In the genomic region with DNA sequence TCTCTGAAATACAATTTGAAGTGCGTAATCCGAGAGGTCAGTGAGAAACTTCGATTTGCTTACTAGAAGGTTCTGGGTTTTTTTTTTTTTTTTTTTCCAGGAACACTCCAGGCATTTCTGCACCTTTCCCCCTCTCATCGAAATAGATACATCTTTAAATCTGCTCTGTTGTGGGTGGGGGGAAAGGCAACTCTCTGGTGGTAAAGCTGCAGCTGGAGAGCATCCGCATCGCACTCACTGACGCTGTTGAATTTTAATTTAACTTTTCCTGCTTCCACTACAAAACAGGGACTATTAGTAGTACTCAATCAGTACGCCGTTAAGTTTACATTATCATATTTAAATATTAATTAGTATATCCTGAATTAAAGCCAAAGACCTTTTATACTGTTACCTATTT, we compare ENCODE assay signal across 8 mouse cellular contexts. TPM values are rescaled to one million over a fixed set of nuclear protein-coding genes. Genes with fewer than 3 reads are reported as not detected.
A peak's percentile ranks its signal among the peaks of the same experiment; 100 is the strongest.
DNase-seq lines count a peak whose midpoint lies in the region; ATAC-seq and TF ChIP-seq lines count a peak whose summit lies in the region.

No protein-coding gene starts in this region.

- H3K9me3 ChIP-seq in heart, embryonic 14.5 days (ENCODE audit: control insufficient read depth, low read length): no peaks in the 10 kb centered on the region
- H3K9me3 ChIP-seq in ES-Bruce4 (replicated peaks; ENCODE audit: control insufficient read depth, insufficient read depth, low read length, poor library complexity, severe bottlenecking): no peaks in the 10 kb centered on the region
- no peaks in the 10 kb centered on the region for H3K9me3 ChIP-seq in forebrain, embryonic 14.5 days (replicated peaks; ENCODE audit: control insufficient read depth, low read length)
- H3K9me3 ChIP-seq in liver, embryonic 15.5 days (replicated peaks): no peaks in the 10 kb centered on the region

- no peak for TF ChIP-seq POLR2A in ES-Bruce4 (IDR thresholded peaks at IDR 0.05; ENCODE audit: insufficient read depth, low read length)

- no peak overlapping the region for H3K27ac ChIP-seq in heart, embryonic 14.5 days (replicated peaks in 1 of 2; ENCODE audit: control insufficient read depth in 1 of 2, insufficient read depth in 1 of 2, low read depth in 2 of 2, low read length in 2 of 2)
- no peak overlapping the region for H3K27ac ChIP-seq in ES-Bruce4 (ENCODE audit: insufficient read depth, low read length)
- H3K27ac ChIP-seq in forebrain, embryonic 14.5 days (ENCODE audit: low read depth, low read length): no peak overlapping the region
- peak overlapping the region; percentile 98 for H3K27ac ChIP-seq in liver, embryonic 15.5 days (replicated peaks)

- no peak for ATAC-seq in heart, embryonic 14.5 days (ENCODE audit: insufficient number of reproducible peaks, insufficient read depth, low FRiP score, low read depth)
- no peak for ATAC-seq in forebrain, embryonic 14.5 days
- no peak for ATAC-seq in liver, embryonic 15.5 days (ENCODE audit: insufficient read depth)
- ATAC-seq in megakaryocyte progenitor cell, adult 5-6 weeks (replicated peaks; ENCODE audit: poor library complexity): no peak

- peak overlapping the region; percentile 70 for H3K9ac ChIP-seq in heart, embryonic 14.5 days (ENCODE audit: low read length)
- peak overlapping the region; percentile 61 for H3K9ac ChIP-seq in ES-Bruce4 (ENCODE audit: low read depth, poor library complexity, severe bottlenecking)
- H3K9ac ChIP-seq in forebrain, embryonic 14.5 days (ENCODE audit: low read length): peak overlapping the region; percentile 57
- H3K9ac ChIP-seq in liver, embryonic 15.5 days: peak overlapping the region; percentile 76

- H3K4me3 ChIP-seq in heart, embryonic 14.5 days (ENCODE audit: control insufficient read depth in 1 of 2, insufficient read depth in 1 of 2, low read depth in 1 of 2, low read length in 2 of 2): peak overlapping the region; percentile 60 to 79
- peak overlapping the region; percentile 78 for H3K4me3 ChIP-seq in ES-Bruce4 (ENCODE audit: low read depth, low read length)
- H3K4me3 ChIP-seq in forebrain, embryonic 14.5 days (ENCODE audit: low read depth, low read length): peak overlapping the region; percentile 59
- H3K4me3 ChIP-seq in liver, embryonic 15.5 days (replicated peaks): peak overlapping the region; percentile 76

- H3K4me2 ChIP-seq in heart, embryonic 14.5 days (ENCODE audit: low read length): peak overlapping the region; percentile 91
- peak overlapping the region; percentile 67 for H3K4me2 ChIP-seq in forebrain, embryonic 14.5 days (ENCODE audit: low read length)
- H3K4me2 ChIP-seq in liver, embryonic 15.5 days: peak overlapping the region; percentile 98

- no peak for TF ChIP-seq CTCF in ES-Bruce4 (IDR thresholded peaks at IDR 0.05; ENCODE audit: low read depth, low read length)

- H3K36me3 ChIP-seq in heart, embryonic 14.5 days (ENCODE audit: control insufficient read depth, insufficient read depth, low read length): no peaks in the 10 kb centered on the region
- no peaks in the 10 kb centered on the region for H3K36me3 ChIP-seq in ES-Bruce4 (ENCODE audit: control insufficient read depth, insufficient read depth, low read length, poor library complexity, severe bottlenecking)
- no peaks in the 10 kb centered on the region for H3K36me3 ChIP-seq in forebrain, embryonic 14.5 days (ENCODE audit: control insufficient read depth, insufficient read depth, low read length)
- H3K36me3 ChIP-seq in liver, embryonic 15.5 days (replicated peaks): peaks cover 11% of the 10 kb centered on the region

- H3K4me1 ChIP-seq in heart, embryonic 14.5 days (ENCODE audit: control insufficient read depth in 2 of 2, insufficient read depth in 2 of 2, low read length in 2 of 2): peaks cover 5 to 16% of the 10 kb centered on the region in 2 experiments; a peak in 3 of 4 replicates
- no peaks in the 10 kb centered on the region for H3K4me1 ChIP-seq in ES-Bruce4 (ENCODE audit: control insufficient read depth, insufficient read depth, low read length)
- H3K4me1 ChIP-seq in forebrain, embryonic 14.5 days (ENCODE audit: control insufficient read depth, insufficient read depth, low read length): 0 out of 2 replicates have a peak, but pooled peaks cover 4% of the 10 kb centered on the region
- H3K4me1 ChIP-seq in liver, embryonic 15.5 days (replicated peaks): peaks cover 58% of the 10 kb centered on the region

- TF ChIP-seq EP300 in ES-Bruce4 (IDR thresholded peaks at IDR 0.05; ENCODE audit: insufficient read depth, low read depth, low read length): no peak

- no peaks in the 10 kb centered on the region for H3K27me3 ChIP-seq in heart, embryonic 14.5 days (ENCODE audit: control insufficient read depth, insufficient read depth, low read length)
- 0 out of 2 replicates have a peak, but pooled peaks cover 2% of the 10 kb centered on the region for H3K27me3 ChIP-seq in ES-Bruce4 (ENCODE audit: control insufficient read depth, insufficient read depth, low read length, poor library complexity, severe bottlenecking)
- no peaks in the 10 kb centered on the region for H3K27me3 ChIP-seq in forebrain, embryonic 14.5 days (replicated peaks; ENCODE audit: control insufficient read depth, insufficient read depth, low read length)
- H3K27me3 ChIP-seq in liver, embryonic 15.5 days: no peaks in the 10 kb centered on the region

- DNase-seq in heart, postnatal 4 days: no peak
- no peak for DNase-seq in forebrain, embryonic 14.5 days (ENCODE audit: low spot score)
- DNase-seq in right cerebral cortex, adult 2 months (ENCODE audit: low spot score in 2 of 2): no peak
- DNase-seq in kidney, postnatal 14 days: no peak

- 4% methylated on average over 9 of the region's 9 CpGs for WGBS in heart, embryonic 14.5 days
- 1% methylated on average over 9 of the region's 9 CpGs for WGBS in forebrain, embryonic 14.5 days
- WGBS in liver, embryonic 15.5 days (ENCODE audit: insufficient replicate concordance): 2% methylated on average over 9 of the region's 9 CpGs

RNA-seq across cellular contexts. Expression of a gene that starts 0.9 kb away (rescaled TPM):
- polyA plus RNA-seq in heart, embryonic 14.5 days (2014; fragmentation: Nextera tagmentation; extraction: Ambion mirVana): 11.1 and 11.6 TPM in 2 replicates
- total RNA-seq in heart, postnatal 4 days (2021): 1 to 10 TPM; 2.6 to 3.6 TPM
- polyA plus RNA-seq in ES-Bruce4 (2011; ENCODE audit: insufficient read depth, insufficient read length, low read depth, missing spikeins): 12.6 and 15.6 TPM in 2 replicates
- 15.1 and 15.5 TPM in 2 replicates for polyA plus RNA-seq in forebrain, embryonic 14.5 days (2014; fragmentation: Nextera tagmentation; extraction: Ambion mirVana)
- 78.9 and 85.1 TPM in 2 replicates for polyA plus RNA-seq in liver, embryonic 15.5 days (2015; fragmentation: Nextera tagmentation; extraction: Ambion mirVana)
- total RNA-seq in megakaryocyte progenitor cell, adult 5-6 weeks (2015): 59.4 and 83.2 TPM in 2 replicates
- total RNA-seq in megakaryocyte progenitor cell, adult 5-6 weeks (2017): 89.7 and 128 TPM in 2 replicates

RNA-seq across cellular contexts. Expression of a gene that starts 53.3 kb away (rescaled TPM):
- 15.3 and 22.8 TPM in 2 replicates for polyA plus RNA-seq in heart, embryonic 14.5 days (2014; fragmentation: Nextera tagmentation; extraction: Ambion mirVana)
- total RNA-seq in heart, postnatal 4 days (2021): 1 to 10 TPM; 4.3 to 6.2 TPM
- polyA plus RNA-seq in ES-Bruce4 (2011; ENCODE audit: insufficient read depth, insufficient read length, low read depth, missing spikeins): 39.7 and 43.3 TPM in 2 replicates
- 35.3 and 40.3 TPM in 2 replicates for polyA plus RNA-seq in forebrain, embryonic 14.5 days (2014; fragmentation: Nextera tagmentation; extraction: Ambion mirVana)
- polyA plus RNA-seq in liver, embryonic 15.5 days (2015; fragmentation: Nextera tagmentation; extraction: Ambion mirVana): 3.8 and 4.2 TPM in 2 replicates
- 8.8 and 17.7 TPM in 2 replicates for total RNA-seq in megakaryocyte progenitor cell, adult 5-6 weeks (2015)
- 23.1 and 38.9 TPM in 2 replicates for total RNA-seq in megakaryocyte progenitor cell, adult 5-6 weeks (2017)
